Mouse (Mus musculus) limb, embryonic 15.5 days (tissue): ENCODE results near the gene Arhgef28. TPM values are rescaled to one million over a fixed set of nuclear protein-coding genes. Genes with fewer than 3 reads are reported as not detected.
"Not testable (repeated sequence)": the region's sequence is repeated elsewhere in the genome, so short reads cannot be mapped to it uniquely, and the experiment has no call there.

Experiments
- ATAC-seq: fragments of 200-750 bp; cut with Nextera tagmentation; 2 replicates; pipeline ENCODE4 v1.8.0; 2017; ENCODE audit warnings: low read depth, moderate TSS enrichment; ENCODE audit not compliant: insufficient number of reproducible peaks, low FRiP score, low TSS enrichment
- H3K27ac ChIP-seq: fragments of 300-500 bp; sonication (generic); 2 replicates; pipeline ENCODE4 v1.5.1; 2015; ENCODE audit warnings: moderate library complexity, mild to moderate bottlenecking, inconsistent platforms
- H3K27me3 ChIP-seq: fragments of 300-500 bp; sonication (generic); 2 replicates; pipeline ENCODE4 v1.6.1; 2015; ENCODE audit warnings: inconsistent platforms
- H3K36me3 ChIP-seq: fragments of 300-500 bp; sonication (generic); 2 replicates; pipeline ENCODE4 v1.6.1; 2015; ENCODE audit warnings: inconsistent platforms
- H3K4me1 ChIP-seq: fragments of 300-500 bp; sonication (generic); 2 replicates; pipeline ENCODE4 v1.6.1; 2015; ENCODE audit warnings: inconsistent platforms
- H3K4me2 ChIP-seq: fragments of 300-500 bp; sonication (generic); 2 replicates; pipeline ENCODE4 v1.6.1; 2015; ENCODE audit warnings: mild to moderate bottlenecking, inconsistent platforms
- H3K4me3 ChIP-seq: fragments of 300-500 bp; sonication (generic); 2 replicates; pipeline ENCODE4 v1.5.1; 2015; ENCODE audit warnings: mild to moderate bottlenecking, inconsistent platforms
- H3K9ac ChIP-seq: fragments of 300-500 bp; sonication (generic); 2 replicates; pipeline ENCODE4 v1.6.1; 2015; ENCODE audit warnings: inconsistent platforms
- H3K9me3 ChIP-seq: fragments of 300-500 bp; sonication (generic); 2 replicates; pipeline ENCODE4 v1.6.1; 2016; ENCODE audit warnings: inconsistent platforms
- WGBS: fragments of 180-500 bp; shearing (Covaris S2); methylation state at CpG from one replicate; pipeline ENCODE4 v1.1.7; 2015; 5-methylcytosine and 5-hydroxymethylcytosine counted together
- polyA plus RNA-seq: library from polyadenylated mRNA; unstranded; fragments of >200 nt; fragmentation: Nextera tagmentation; extraction: Ambion mirVana; gene quantifications from 2 replicates; pipeline ENCODE4 v1.2.1, GENCODE M21; 2015

Gene Arhgef28
- polyA plus RNA-seq, 1 experiment from 2014 or later, result 15.0 TPM

DNA sequence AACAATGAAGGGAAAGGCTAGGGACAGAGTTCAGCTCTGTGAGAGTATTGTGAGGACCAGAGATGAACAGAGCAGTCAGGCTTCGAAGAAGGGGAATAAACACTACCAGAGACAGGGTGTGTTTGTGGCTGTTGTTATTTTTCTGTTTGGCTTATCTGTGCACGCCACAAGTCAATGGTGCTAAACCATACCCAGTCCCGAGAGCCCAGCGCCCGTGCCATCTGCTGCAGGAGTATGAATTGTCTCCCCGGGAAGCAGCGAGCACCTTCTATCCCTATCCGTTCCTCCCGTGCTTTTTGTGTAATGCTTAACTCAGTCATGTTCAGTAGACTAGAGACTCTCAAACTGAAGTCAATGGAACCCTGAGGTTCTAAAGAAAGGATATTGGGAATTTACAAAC lies 112.8 kb downstream of the Arhgef28 start:
- H3K4me3 ChIP-seq, result no peak overlapping the region
- no peaks in the 10 kb centered on the region for H3K9me3 ChIP-seq
- no peaks in the 10 kb centered on the region for H3K36me3 ChIP-seq
- no peak overlapping the region for H3K9ac ChIP-seq
- H3K27me3 ChIP-seq, result no peaks in the 10 kb centered on the region
- H3K4me1 ChIP-seq, result peaks cover 19% of the 10 kb centered on the region
- no peak overlapping the region for H3K4me2 ChIP-seq
- H3K27ac ChIP-seq, result peak overlapping the region; percentile 27; the same call in 1 of the 2 replicates
- no peak for ATAC-seq
- 69% methylated on average over 9 of the region's 9 CpGs for WGBS

GRCm38 (mm10) chr13:98092354-98093002 lies 113.8 kb downstream of the Arhgef28 start:
- Histone ChIP-seq H3K4me3 (no peak overlapping the region), H3K4me2 (no peak overlapping the region), H3K27me3 (no peaks in the 10 kb centered on the region), H3K9ac (no peak overlapping the region), H3K36me3 (no peaks in the 10 kb centered on the region), H3K4me1 (peaks cover 19% of the 10 kb centered on the region), H3K9me3 (no peaks in the 10 kb centered on the region), H3K27ac (no peak overlapping the region)
- ATAC-seq, result no peak
- 86% methylated on average over 12 of the region's 12 CpGs for WGBS

DNA sequence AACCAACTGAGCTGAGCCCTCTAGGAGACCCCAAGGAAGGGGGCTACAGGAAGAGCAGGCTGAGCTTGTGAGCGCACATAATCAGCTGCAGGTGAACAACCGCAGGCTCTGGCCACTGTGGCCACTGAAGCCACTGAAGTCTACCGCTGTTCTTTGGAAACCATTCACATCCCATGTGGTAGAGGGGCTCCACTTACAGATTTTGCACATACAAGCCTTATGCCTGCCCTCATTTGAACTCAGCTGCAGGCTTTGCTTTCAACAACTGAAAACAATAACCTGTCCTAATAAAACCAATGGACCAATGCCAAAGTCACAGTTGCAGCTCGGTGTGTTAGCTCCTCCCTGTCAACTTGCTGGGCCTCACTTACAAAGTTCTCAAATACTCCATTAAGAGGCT lies 126.6 kb downstream of the Arhgef28 start:
- Histone ChIP-seq H3K27me3 (no peaks in the 10 kb centered on the region), H3K4me1 (peaks cover 3% of the 10 kb centered on the region; the same call in 1 of the 2 replicates), H3K9ac (no peak overlapping the region), H3K36me3 (no peaks in the 10 kb centered on the region), H3K9me3 (no peaks in the 10 kb centered on the region), H3K27ac (peak overlapping the region; percentile 33; the same call in 1 of the 2 replicates), H3K4me3 (no peak overlapping the region), H3K4me2 (no peak overlapping the region)
- WGBS, result 41% methylated on average over 4 of the region's 4 CpGs
- ATAC-seq, result no peak

DNA sequence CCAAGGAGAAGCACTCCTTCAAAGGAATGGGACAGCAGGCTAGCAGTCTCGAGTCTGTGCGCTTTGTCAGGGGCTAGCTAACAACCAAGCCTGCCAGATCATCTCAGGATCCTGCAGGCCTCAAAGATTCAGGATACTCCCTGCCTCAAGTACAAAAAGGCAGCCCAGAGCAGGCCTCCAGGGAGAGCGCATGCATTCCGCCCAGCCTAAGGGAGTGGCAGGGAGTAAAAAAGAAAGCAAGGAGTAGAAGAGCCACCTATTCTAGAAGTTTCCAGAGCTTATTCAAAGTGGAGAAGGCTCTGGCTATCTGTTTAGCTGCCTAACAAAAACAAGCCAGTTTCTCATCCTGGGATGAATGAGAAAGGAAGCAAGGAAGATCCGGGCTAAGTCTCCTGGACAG lies 128.0 kb downstream of the Arhgef28 start:
- H3K4me3 ChIP-seq, result no peak overlapping the region
- H3K4me1 ChIP-seq, result peaks cover 3% of the 10 kb centered on the region; the same call in 1 of the 2 replicates
- H3K27ac ChIP-seq, result no peak overlapping the region
- H3K36me3 ChIP-seq, result no peaks in the 10 kb centered on the region
- H3K9ac ChIP-seq, result no peak overlapping the region
- WGBS, result 80% methylated on average over 5 of the region's 5 CpGs
- H3K4me2 ChIP-seq, result no peak overlapping the region
- H3K9me3 ChIP-seq, result no peaks in the 10 kb centered on the region
- no peak for ATAC-seq
- no peaks in the 10 kb centered on the region for H3K27me3 ChIP-seq

- ATAC-seq, result no peak
These were observed 129.0 kb downstream of the Arhgef28 start for GRCm38 (mm10) chr13:98077216-98077615.

GRCm38 (mm10) chr13:98074871-98075270 lies 131.4 kb downstream of the Arhgef28 start:
- no peaks in the 10 kb centered on the region for H3K9me3 ChIP-seq
- H3K4me3 ChIP-seq, result no peak overlapping the region
- H3K36me3 ChIP-seq, result no peaks in the 10 kb centered on the region
- ATAC-seq, result no peak
- no peaks in the 10 kb centered on the region for H3K27me3 ChIP-seq
- 70% methylated on average over 11 of the region's 11 CpGs for WGBS
- H3K4me2 ChIP-seq, result no peak overlapping the region
- H3K4me1 ChIP-seq, result peaks cover 3% of the 10 kb centered on the region; the same call in 1 of the 2 replicates
- H3K9ac ChIP-seq, result no peak overlapping the region
- H3K27ac ChIP-seq, result no peak overlapping the region

More at GRCm38 (mm10) chr13:98077216-98077615, 129.0 kb downstream of the Arhgef28 start:
- no peak overlapping the region for H3K4me3 ChIP-seq
- 83% methylated on average over 12 of the region's 12 CpGs for WGBS
- H3K9me3 ChIP-seq, result no peaks in the 10 kb centered on the region
- no peak overlapping the region for H3K4me2 ChIP-seq
- H3K27ac ChIP-seq, result no peak overlapping the region
- H3K27me3 ChIP-seq, result no peaks in the 10 kb centered on the region
- peaks cover 3% of the 10 kb centered on the region; the same call in 1 of the 2 replicates for H3K4me1 ChIP-seq
- H3K36me3 ChIP-seq, result no peaks in the 10 kb centered on the region
- H3K9ac ChIP-seq, result no peak overlapping the region

DNA sequence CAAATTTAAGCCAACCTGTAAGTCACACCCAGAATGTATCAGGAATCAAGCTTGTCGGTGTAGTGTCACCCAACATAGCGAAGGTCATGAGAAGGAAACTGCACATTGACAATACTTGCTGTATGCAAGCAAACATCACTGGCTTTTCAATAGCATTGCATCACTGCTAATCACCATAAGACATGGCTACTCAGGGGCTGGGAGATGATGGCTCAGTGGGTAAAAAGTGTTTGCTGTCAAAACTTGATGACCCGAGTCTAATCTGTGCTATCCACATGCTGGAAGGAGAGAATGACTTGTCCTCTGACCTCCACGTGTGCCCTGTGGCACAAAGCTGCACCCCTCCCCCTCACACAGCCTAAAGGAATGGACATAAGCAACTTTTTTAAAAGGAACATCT lies 133.0 kb downstream of the Arhgef28 start:
- Histone ChIP-seq H3K4me2 (no peak overlapping the region), H3K4me1 (no peaks in the 10 kb centered on the region), H3K27ac (no peak overlapping the region), H3K36me3 (no peaks in the 10 kb centered on the region), H3K27me3 (no peaks in the 10 kb centered on the region), H3K9me3 (no peaks in the 10 kb centered on the region), H3K9ac (no peak overlapping the region), H3K4me3 (no peak overlapping the region)
- ATAC-seq, result no peak
- 69% methylated on average over 4 of the region's 4 CpGs for WGBS

DNA sequence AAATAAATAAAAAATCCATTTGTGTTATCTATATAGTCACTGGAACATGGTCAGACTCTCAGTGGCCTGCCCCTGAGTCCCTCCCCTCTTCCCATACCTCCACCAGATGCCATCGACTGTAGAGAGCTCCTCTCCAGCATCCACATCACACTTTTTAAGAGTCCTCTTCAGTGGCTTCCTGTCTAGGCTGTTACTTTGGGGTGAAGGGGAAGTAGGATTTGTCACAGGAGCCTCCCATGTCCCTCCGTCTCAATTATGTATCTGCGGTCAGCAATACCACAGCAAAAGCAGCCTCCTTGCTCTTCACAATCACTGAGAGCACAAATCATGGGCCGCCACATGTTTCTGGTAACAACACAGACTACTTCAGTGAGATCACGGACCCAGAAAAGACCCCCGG lies 135.8 kb downstream of the Arhgef28 start:
- no peaks in the 10 kb centered on the region for H3K4me1 ChIP-seq
- WGBS, result 88% methylated on average over 6 of the region's 6 CpGs

DNA sequence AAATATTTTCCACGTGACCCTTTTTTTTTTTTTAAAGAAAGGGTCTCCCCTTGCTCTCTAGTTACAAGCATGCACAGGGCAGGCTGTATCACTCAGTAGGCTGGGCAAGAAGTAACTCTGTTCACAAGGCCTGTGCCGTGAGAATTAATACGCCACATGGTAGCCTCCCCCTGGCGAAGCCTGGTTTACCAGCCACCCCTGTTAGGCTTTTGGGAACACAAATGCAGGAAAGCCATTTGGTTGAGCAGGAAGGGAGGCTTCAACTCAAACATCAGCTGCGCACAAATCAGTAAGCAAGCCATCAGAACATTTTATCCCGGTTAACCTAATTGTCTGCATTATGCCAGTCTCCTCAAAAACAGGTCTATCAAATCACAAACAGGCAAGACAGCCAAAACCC lies 136.6 kb downstream of the Arhgef28 start:
- ATAC-seq, result no peak
- Histone ChIP-seq H3K36me3 (no peaks in the 10 kb centered on the region), H3K27me3 (no peaks in the 10 kb centered on the region), H3K9ac (no peak overlapping the region), H3K4me3 (no peak overlapping the region), H3K9me3 (no peaks in the 10 kb centered on the region), H3K4me2 (no peak overlapping the region), H3K4me1 (no peaks in the 10 kb centered on the region), H3K27ac (no peak overlapping the region)
- 89% methylated on average over 6 of the region's 6 CpGs for WGBS

More for the DNA sequence above, 135.8 kb downstream of the Arhgef28 start:
- no peaks in the 10 kb centered on the region for H3K9me3 ChIP-seq
- ATAC-seq, result no peak
- H3K4me3 ChIP-seq, result no peak overlapping the region
- H3K9ac ChIP-seq, result no peak overlapping the region
- H3K36me3 ChIP-seq, result no peaks in the 10 kb centered on the region
- H3K27me3 ChIP-seq, result no peaks in the 10 kb centered on the region
- no peak overlapping the region for H3K27ac ChIP-seq
- no peak overlapping the region for H3K4me2 ChIP-seq

- ATAC-seq, result no peak
- no peaks in the 10 kb centered on the region for H3K9me3 ChIP-seq
- 31% methylated on average over 4 of the region's 4 CpGs for whole genome bisulfite sequencing
These were observed 143.4 kb downstream of the Arhgef28 start for GRCm38 (mm10) chr13:98062843-98063242.

DNA sequence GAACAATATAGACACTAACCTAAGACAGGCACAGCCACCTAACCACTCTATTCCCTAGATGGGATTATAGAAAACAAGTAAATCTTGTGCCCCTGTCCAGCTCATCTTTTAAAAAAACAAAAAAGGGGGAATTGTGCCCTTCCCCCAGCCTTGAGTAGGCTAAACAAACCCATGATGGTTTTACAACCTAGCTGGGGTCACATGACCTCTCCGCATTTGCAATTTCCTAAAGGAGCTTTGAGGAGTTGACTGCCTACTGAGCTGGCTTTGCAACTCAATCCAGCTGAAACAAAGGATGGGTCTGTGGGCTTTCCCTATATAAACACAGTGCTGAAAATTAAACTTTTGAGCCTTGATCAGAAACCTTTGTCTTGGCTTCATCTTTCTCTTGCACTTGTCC lies 146.1 kb downstream of the Arhgef28 start:
- WGBS, result 72% methylated on average over 1 of the region's 1 CpGs
- H3K4me3 ChIP-seq, H3K36me3 ChIP-seq, H3K27me3 ChIP-seq, H3K4me2 ChIP-seq, H3K9ac ChIP-seq, H3K4me1 ChIP-seq, H3K27ac ChIP-seq, ATAC-seq, H3K9me3 ChIP-seq: not testable (repeated sequence)

More at GRCm38 (mm10) chr13:98062843-98063242, 143.4 kb downstream of the Arhgef28 start:
- Histone ChIP-seq H3K27ac (no peak overlapping the region), H3K4me1 (no peaks in the 10 kb centered on the region), H3K4me2 (no peak overlapping the region), H3K27me3 (no peaks in the 10 kb centered on the region), H3K9ac (no peak overlapping the region), H3K36me3 (no peaks in the 10 kb centered on the region), H3K4me3 (no peak overlapping the region)

DNA sequence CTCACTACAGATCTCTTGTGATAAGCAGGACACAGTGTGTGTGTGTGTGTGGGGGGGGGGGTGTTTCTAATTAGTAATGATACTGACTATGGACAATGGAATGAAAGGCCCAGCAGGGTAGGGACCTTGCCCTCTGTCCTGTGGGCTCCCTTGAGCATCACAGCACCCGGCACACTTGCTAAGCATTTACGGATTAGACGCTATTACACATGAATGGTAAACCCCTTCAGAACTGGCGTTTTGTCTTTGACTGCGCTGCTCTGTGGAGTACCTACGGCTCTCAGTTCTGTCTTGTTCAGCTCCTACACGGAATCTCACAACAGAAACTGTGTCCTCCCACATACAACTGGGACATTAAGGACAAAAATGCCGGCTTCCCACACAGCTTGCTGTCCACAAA lies 151.0 kb downstream of the Arhgef28 start:
- H3K9me3 ChIP-seq, result no peaks in the 10 kb centered on the region
- H3K4me1 ChIP-seq, result no peaks in the 10 kb centered on the region
- H3K27ac ChIP-seq, result no peak overlapping the region
- H3K9ac ChIP-seq, result no peak overlapping the region
- no peaks in the 10 kb centered on the region for H3K36me3 ChIP-seq
- no peaks in the 10 kb centered on the region for H3K27me3 ChIP-seq
- H3K4me2 ChIP-seq, result no peak overlapping the region
- WGBS, result 88% methylated on average over 8 of the region's 8 CpGs
- no peak for ATAC-seq
- no peak overlapping the region for H3K4me3 ChIP-seq
